Mouse (Mus musculus) embryo, embryonic 11 days (tissue): ENCODE measurements at regions not wholly inside any gene's neighbourhood (a gene's known extent, or its start where the extent isn't known, plus 50 kb on each side); places are given as distances from the start of the nearest gene placed in this dataset.

ENCODE experiments used
- DNase-seq: peaks from one replicate; pipeline ENCODE4 v3.0.0-alpha.2; 2015

DNA sequence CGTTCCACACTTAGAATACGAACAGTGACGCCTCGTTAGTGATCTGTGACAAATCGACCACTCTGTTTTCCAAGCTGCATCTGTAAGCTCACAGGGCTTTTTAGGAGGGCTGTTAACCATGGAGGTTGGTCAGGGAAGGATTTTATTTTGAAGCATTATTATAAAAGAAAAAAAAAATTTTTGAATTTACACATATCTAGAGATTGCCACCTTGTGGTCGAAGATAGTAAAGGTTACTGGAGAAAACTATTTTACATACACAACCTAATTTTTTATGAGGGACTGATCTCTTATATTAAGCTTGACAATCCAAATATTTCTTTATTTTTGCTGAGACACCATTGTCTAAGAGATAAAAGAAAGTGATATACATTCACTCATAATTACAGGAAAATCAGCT is 937.2 kb downstream of the Sorcs1 start:
- DNase-seq, result peak; percentile 59

DNA sequence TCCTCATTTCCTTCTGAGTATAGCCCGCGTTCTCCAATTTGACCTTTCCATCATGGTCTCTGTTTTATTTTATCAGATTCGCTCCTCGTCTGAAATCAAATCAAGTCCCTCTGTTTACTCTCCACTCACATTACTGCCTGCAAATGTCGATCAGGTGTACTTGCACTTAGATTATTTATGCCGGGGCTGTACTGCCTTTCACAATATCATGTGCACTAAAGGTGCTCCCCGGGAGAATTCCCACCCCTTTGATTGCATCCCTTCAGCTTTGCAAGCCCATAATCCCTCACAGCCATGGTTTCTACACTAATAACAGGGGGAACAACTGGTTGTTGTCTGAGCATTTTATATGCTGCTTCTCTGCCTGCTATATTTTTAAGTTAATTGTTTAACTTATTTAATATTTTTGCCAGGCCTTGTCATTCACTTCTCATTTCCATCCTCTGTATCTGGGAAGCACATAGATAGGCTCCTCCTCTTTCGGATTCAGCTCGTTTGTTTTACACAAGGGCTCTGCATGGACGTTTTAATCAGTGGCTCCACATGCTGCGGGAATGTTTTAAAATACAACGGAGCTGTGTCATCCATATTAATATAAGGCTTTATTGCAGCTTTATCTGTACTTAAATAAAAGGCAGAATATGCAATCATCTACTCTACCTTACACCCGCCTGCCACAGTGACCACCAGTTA is 938.8 kb downstream of the Sorcs1 start:
- DNase-seq, result no peak

DNA sequence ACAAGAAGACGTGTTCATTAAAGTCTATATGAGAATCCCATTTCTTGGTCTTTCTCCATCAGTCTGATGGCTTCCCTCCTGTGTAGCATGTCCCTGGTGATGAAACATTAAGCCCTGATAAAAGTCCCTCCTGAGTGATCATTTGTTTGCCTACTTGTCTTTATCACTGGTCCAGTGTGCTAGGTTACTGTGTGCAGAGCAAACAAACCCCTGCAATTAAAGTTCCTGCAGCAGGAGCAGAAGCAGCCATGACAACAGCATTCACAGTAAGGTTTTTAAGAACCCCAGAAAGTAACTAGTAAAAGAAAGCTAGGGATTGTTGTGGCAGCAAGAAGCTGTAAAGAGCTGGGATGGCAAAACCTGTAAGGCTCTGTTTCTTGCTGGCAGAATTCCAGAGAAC is 980.8 kb downstream of the Sorcs1 start:
- no peak for DNase-seq

DNA sequence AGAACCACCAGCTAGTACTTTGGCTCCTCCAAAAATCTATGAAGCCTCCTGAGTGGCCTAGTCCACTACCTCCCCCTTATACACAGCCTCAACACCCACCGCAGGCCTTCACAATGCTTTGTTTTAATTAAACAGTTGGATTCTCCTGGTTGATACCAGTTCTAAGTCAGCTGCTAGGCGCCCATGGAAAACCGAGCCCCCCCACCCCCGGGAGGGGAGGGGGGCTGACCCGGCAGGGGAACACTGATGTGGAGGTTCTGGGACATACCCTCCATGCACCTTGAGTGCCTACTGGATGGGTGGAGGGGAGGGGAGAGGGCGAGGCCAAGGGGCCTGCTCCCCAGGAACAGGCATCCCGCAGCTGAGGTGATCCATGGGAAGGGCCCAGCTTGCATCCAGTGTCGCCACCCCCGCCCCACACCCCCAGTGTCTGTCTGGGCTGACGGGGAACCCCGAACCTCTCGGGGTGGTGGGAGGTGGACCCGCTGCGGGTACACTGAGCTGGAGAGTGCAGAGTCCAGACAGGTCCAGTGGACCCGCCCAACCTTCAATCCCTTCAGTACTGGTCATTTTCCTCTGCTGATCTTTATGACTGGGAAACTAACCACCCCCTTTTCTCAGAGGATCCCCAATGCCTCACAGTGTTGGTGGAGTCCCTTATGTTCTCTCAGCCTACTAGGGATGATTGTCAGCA is 992.7 kb downstream of the Sorcs1 start:
- no peak for DNase-seq

DNA sequence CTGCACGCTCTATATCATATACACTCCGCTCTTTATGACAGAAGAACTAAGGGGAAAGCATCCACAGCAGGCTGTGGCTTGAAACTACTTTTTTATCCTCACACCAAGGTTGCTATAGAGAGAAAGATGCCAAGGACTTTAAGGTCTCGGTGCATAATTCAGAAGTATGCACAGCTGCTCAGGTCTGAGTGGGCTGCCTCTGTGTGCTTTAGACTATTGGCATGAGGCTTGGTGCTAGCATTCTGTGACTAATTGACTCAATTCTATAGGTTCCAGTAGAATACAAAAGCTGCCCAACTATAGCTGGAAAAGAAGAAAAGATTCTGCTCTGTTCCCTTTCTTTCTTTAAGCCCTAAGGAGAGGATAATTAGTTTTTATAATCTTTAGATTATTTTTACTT is 997.2 kb downstream of the Sorcs1 start:
- no peak for DNase-seq

DNA sequence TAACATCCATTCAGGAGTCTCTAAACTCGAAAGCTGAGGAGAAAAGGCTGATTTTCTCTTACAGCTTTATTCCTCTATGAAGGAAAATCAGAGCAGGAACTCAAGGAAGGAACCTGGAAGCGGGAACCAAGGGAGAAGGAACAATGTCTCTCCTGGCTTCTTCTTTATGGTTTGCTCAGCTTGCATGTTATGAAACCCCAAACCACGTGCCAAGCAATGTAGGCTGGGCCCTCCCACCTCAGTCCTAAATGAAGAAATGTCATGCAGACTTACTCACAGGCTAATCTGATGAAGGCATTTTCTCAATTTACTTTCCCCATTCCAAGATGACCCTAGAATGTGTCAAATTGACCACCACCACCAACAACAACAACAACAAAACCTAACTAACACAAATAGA is 998.4 kb downstream of the Sorcs1 start:
- no peak for DNase-seq

DNA sequence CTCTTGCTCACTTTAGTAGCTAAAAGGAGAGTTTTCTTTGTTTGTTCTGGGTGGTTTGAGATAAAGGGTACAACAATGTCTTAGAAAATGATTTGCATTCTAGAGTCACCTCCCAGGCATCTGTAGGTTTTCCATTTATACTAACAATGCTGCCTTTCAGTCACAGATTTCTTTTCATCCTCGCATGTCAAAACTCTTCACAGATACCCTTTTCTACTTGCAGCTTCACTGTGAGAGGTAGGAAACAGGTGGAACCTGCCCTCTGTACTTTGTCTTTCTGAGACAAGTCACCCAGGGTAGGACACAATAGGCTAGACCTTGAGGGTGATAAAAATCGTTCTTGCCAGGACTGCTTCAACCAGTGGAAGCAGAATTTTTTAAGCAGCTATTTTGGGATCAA is 1002.5 kb downstream of the Sorcs1 start:
- no peak for DNase-seq

DNA sequence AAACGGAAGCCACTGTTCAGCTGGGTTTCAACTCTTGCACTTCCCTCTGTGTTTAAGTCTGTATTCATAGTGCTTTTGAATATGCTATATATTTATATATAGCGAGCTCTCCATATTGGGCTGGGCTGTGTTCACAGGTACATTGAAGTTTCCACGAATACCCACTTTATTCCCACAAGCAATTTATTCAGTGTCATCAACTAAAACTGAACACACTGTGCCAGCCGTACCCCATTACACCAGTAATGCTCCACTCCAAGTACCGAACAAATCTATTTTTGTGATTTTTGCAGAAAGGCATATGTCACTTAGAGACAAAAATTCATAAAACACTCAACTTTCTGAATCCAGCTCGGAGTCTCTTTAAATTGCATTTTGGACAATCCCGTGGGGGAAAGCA is 1048.5 kb downstream of the Sorcs1 start:
- DNase-seq, result no peak

DNA sequence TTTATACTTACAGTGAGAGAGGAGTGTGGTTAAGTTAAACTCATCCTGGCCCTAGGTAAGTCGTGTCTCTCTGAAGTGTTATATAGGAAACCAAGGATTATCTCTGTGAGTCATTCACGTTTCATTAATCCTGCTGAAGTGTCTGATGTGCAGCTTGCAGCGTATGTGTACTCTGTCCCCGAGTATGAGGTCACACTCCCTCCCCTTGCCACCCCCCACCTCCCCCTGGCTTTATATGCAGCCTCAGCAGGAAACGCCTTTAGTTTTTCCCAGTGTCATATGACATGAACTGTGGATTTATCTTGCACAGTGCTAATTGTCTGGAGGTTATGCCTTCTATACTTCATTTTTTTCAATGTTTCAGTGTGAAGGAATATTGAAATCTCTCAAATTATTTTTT is 1058.5 kb downstream of the Sorcs1 start:
- DNase-seq, result no peak

DNA sequence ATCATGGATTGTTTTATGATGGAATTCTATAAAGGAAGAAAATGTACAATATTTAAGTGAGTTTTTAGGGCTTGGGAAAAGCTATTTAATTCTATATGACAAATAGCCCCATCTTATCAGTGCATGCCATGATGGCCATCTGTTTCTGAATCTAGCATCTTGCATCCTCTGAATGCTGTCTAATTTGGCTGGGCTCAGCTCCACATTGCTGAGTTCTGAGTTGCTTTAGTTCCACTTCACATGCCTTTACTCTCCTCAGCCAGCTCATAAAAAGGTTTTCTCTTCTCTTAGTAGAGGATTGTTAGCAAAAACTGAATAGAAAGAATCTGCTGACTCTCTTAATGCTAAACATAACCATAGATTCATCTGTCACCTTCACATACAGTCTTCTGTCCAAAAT is 1063.4 kb downstream of the Sorcs1 start:
- no peak for DNase-seq
